23 mouse cellular contexts compared by ENCODE assay signal in the genomic region with DNA sequence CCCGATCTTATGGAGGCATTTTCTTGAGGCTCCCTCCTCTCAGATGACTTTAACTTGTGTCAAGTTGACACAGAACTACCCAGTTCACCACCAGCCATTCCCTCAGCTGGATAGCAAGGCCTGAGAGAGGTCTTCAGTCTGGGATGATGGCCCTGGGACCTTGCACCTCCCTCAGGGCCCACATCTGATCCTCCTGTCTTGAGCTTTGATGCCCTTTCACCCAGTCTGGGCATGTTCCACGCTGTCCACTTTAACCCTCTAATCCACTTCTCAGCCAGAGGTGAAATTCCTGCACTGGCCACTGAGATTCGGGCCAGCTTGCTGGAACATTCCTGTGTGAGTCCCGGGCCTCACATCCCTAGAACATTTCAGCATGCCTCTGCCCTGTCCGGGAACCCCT. TPM values are rescaled to one million over a fixed set of nuclear protein-coding genes. Genes with fewer than 3 reads are reported as not detected.
DNase-seq lines count a peak whose midpoint lies in the region; ATAC-seq and TF ChIP-seq lines count a peak whose summit lies in the region.
"Had no signal": no experiment of that assay in that cellular context is flagged by ENCODE, and none has a peak within 500 bp of the region (broad histone marks: within the 10 kb centered on the region; RNA-seq: fewer than 3 reads in every experiment).

No protein-coding gene starts in this region.

- WGBS in forebrain, embryonic 10.5 days: 78% methylated on average over 5 of the region's 5 CpGs
- 83% methylated on average over 5 of the region's 5 CpGs for WGBS in forebrain, embryonic 14.5 days
- 61% methylated on average over 5 of the region's 5 CpGs for WGBS in heart, embryonic 15.5 days
- WGBS in kidney, postnatal 0 days: 62% methylated on average over 5 of the region's 5 CpGs
- 79% methylated on average over 5 of the region's 5 CpGs for WGBS in limb, embryonic 10.5 days

- H3K27ac ChIP-seq in forebrain, embryonic 10.5 days: peak overlapping the region; percentile 26
- H3K27ac ChIP-seq in forebrain, embryonic 14.5 days (ENCODE audit: low read depth, low read length): no peak overlapping the region
- H3K27ac ChIP-seq in heart, embryonic 15.5 days: peak overlapping the region; percentile 14; the same call in 1 of the 2 replicates
- H3K27ac ChIP-seq in kidney, postnatal 0 days: peak overlapping the region; percentile 15; the same call in 1 of the 2 replicates
- H3K27ac ChIP-seq in brown adipose tissue, adult 24 weeks (replicated peaks; ENCODE audit: low read depth, low read length): peak overlapping the region; percentile 96
- H3K27ac ChIP-seq in limb, embryonic 10.5 days: no peak overlapping the region
- H3K27ac ChIP-seq: hindbrain, embryonic 12.5 days; limb, embryonic 13.5 days; liver, embryonic 14.5 days; neural tube, embryonic 12.5 days had no signal

- no peak for DNase-seq in forebrain, embryonic 10.5 days (ENCODE audit: extremely low spot score, low spot score)
- DNase-seq in forebrain, embryonic 14.5 days (ENCODE audit: low spot score): no peak
- no peak for DNase-seq in heart, postnatal 4 days
- DNase-seq in kidney, postnatal 0 days (ENCODE audit: low spot score): peak; percentile 35
- DNase-seq in kidney, postnatal 4 days: no peak
- DNase-seq in limb, embryonic 10.5 days (ENCODE audit: low spot score): no peak
- DNase-seq: adrenal gland, postnatal 25 days; cerebellum, adult 9-10 months; forebrain, postnatal 0 days; gastrocnemius, postnatal 36 days; layer of hippocampus, postnatal 36 days; lung, embryonic 14.5 days; lung, postnatal 36 days; midbrain, embryonic 14.5 days; right cerebral cortex, postnatal 14 days; spleen, adult 18-20 months had no signal

- no peak overlapping the region for H3K4me3 ChIP-seq in forebrain, embryonic 10.5 days
- H3K4me3 ChIP-seq in forebrain, embryonic 14.5 days (ENCODE audit: low read depth, low read length): no peak overlapping the region
- H3K4me3 ChIP-seq in heart, embryonic 15.5 days: no peak overlapping the region
- H3K4me3 ChIP-seq in kidney, postnatal 0 days (replicated peaks; ENCODE audit: low read depth, low read length): no peak overlapping the region
- H3K4me3 ChIP-seq in brown adipose tissue, adult 24 weeks (ENCODE audit: insufficient read depth, low read depth, low read length): no peak overlapping the region
- H3K4me3 ChIP-seq in limb, embryonic 10.5 days: no peak overlapping the region
- H3K4me3 ChIP-seq: hindbrain, embryonic 12.5 days; limb, embryonic 13.5 days; megakaryocyte, embryonic 14.5 days; neural tube, embryonic 12.5 days had no signal

- H3K27me3 ChIP-seq in forebrain, embryonic 10.5 days (ENCODE audit: poor library complexity, severe bottlenecking): no peaks in the 10 kb centered on the region
- H3K27me3 ChIP-seq in forebrain, embryonic 14.5 days (replicated peaks; ENCODE audit: control insufficient read depth, insufficient read depth, low read length): no peaks in the 10 kb centered on the region
- H3K27me3 ChIP-seq in heart, embryonic 15.5 days: no peaks in the 10 kb centered on the region
- H3K27me3 ChIP-seq in kidney, postnatal 0 days (ENCODE audit: insufficient read depth, low read length): no peaks in the 10 kb centered on the region
- no peaks in the 10 kb centered on the region for H3K27me3 ChIP-seq in limb, embryonic 10.5 days (ENCODE audit: low read depth, poor library complexity, severe bottlenecking)
- H3K27me3 ChIP-seq: hindbrain, embryonic 12.5 days; limb, embryonic 13.5 days; neural tube, embryonic 12.5 days had no signal

- no peak overlapping the region for H3K4me2 ChIP-seq in forebrain, embryonic 14.5 days (ENCODE audit: low read length)
- no peak overlapping the region for H3K4me2 ChIP-seq in heart, embryonic 15.5 days
- H3K4me2 ChIP-seq in kidney, postnatal 0 days (ENCODE audit: low read length): no peak overlapping the region
- H3K4me2 ChIP-seq: hindbrain, embryonic 12.5 days; limb, embryonic 13.5 days; lung, embryonic 14.5 days; neural tube, embryonic 12.5 days had no signal

- peaks cover 17% of the 10 kb centered on the region; the same call in 1 of the 2 replicates for H3K4me1 ChIP-seq in forebrain, embryonic 10.5 days
- H3K4me1 ChIP-seq in forebrain, embryonic 14.5 days (ENCODE audit: control insufficient read depth, insufficient read depth, low read length): no peaks in the 10 kb centered on the region
- H3K4me1 ChIP-seq in heart, embryonic 15.5 days (replicated peaks): peaks cover 25% of the 10 kb centered on the region
- H3K4me1 ChIP-seq in kidney, postnatal 0 days (replicated peaks; ENCODE audit: insufficient read depth, low read length): no peaks in the 10 kb centered on the region; the same call in 1 of the 2 replicates
- H3K4me1 ChIP-seq in brown adipose tissue, adult 24 weeks (ENCODE audit: control insufficient read depth, insufficient read depth, insufficient read length, low read length): peaks cover 8% of the 10 kb centered on the region
- peaks cover 18% of the 10 kb centered on the region for H3K4me1 ChIP-seq in limb, embryonic 10.5 days
- H3K4me1 ChIP-seq: hindbrain, embryonic 12.5 days; limb, embryonic 13.5 days; neural tube, embryonic 12.5 days had no signal

- no peak overlapping the region for H3K9ac ChIP-seq in forebrain, embryonic 14.5 days (ENCODE audit: low read length)
- H3K9ac ChIP-seq in heart, embryonic 15.5 days: no peak overlapping the region
- H3K9ac ChIP-seq in kidney, postnatal 0 days (ENCODE audit: low read depth, low read length): no peak overlapping the region
- H3K9ac ChIP-seq: forebrain, postnatal 0 days; hindbrain, embryonic 12.5 days; limb, embryonic 13.5 days; liver, embryonic 14.5 days; lung, embryonic 14.5 days; neural tube, embryonic 12.5 days had no signal

- no peak for TF ChIP-seq CTCF in kidney, postnatal 0 days (IDR thresholded peaks at IDR 0.05; ENCODE audit: low read depth)

- ATAC-seq in forebrain, embryonic 14.5 days: no peak
- ATAC-seq in heart, embryonic 15.5 days (replicated peaks; ENCODE audit: insufficient number of reproducible peaks, insufficient read depth, low FRiP score, low read depth): no peak
- ATAC-seq in kidney, postnatal 0 days (replicated peaks; ENCODE audit: low FRiP score, low read depth): no peak
- ATAC-seq: forebrain, postnatal 0 days had no signal

- H3K9me3 ChIP-seq in forebrain, embryonic 10.5 days: peaks cover 6% of the 10 kb centered on the region; the same call in 1 of the 2 replicates
- H3K9me3 ChIP-seq in forebrain, embryonic 14.5 days (replicated peaks; ENCODE audit: control insufficient read depth, low read length): no peaks in the 10 kb centered on the region
- no peaks in the 10 kb centered on the region for H3K9me3 ChIP-seq in heart, embryonic 15.5 days (replicated peaks)
- H3K9me3 ChIP-seq in kidney, postnatal 0 days (replicated peaks; ENCODE audit: low read length): no peaks in the 10 kb centered on the region
- H3K9me3 ChIP-seq in limb, embryonic 10.5 days (replicated peaks): 0 out of 2 replicates have a peak, but pooled peaks cover 3% of the 10 kb centered on the region
- H3K9me3 ChIP-seq: hindbrain, embryonic 12.5 days; neural tube, embryonic 12.5 days had no signal

- no peaks in the 10 kb centered on the region for H3K36me3 ChIP-seq in forebrain, embryonic 10.5 days (replicated peaks)
- H3K36me3 ChIP-seq in forebrain, embryonic 14.5 days (ENCODE audit: control insufficient read depth, insufficient read depth, low read length): no peaks in the 10 kb centered on the region
- no peaks in the 10 kb centered on the region for H3K36me3 ChIP-seq in heart, embryonic 15.5 days
- no peaks in the 10 kb centered on the region for H3K36me3 ChIP-seq in kidney, postnatal 0 days (ENCODE audit: insufficient read depth, low read length)
- H3K36me3 ChIP-seq in limb, embryonic 10.5 days: no peaks in the 10 kb centered on the region
- H3K36me3 ChIP-seq: hindbrain, embryonic 12.5 days; limb, embryonic 13.5 days; neural tube, embryonic 12.5 days had no signal

RNA-seq across cellular contexts. Expression of a gene that starts 17.3 kb away (rescaled TPM):
- polyA plus RNA-seq in forebrain, embryonic 10.5 days (2016; fragmentation: Nextera tagmentation; extraction: Ambion mirVana): 488 and 529 TPM in 2 replicates
- polyA plus RNA-seq in forebrain, embryonic 14.5 days (2014; fragmentation: Nextera tagmentation; extraction: Ambion mirVana): 117 and 118 TPM in 2 replicates
- 261 and 294 TPM in 2 replicates for polyA plus RNA-seq in heart, embryonic 15.5 days (2015; fragmentation: Nextera tagmentation; extraction: Ambion mirVana)
- total RNA-seq in heart, postnatal 4 days (2021): 10 to 100 TPM; 96.2 to 97.8 TPM
- 764 and 829 TPM in 2 replicates for polyA plus RNA-seq in kidney, postnatal 0 days (2015; fragmentation: Nextera tagmentation; extraction: Ambion mirVana)
- 75.0 and 78.1 TPM in 2 replicates for polyA plus RNA-seq in brown adipose tissue, adult 24 weeks (2012; ENCODE audit: insufficient read depth, insufficient read length, missing spikeins)
- polyA plus RNA-seq in limb, embryonic 10.5 days (2016; fragmentation: Nextera tagmentation; extraction: Ambion mirVana): 375 and 475 TPM in 2 replicates

RNA-seq across cellular contexts. Expression of a gene that starts 46.2 kb away (rescaled TPM):
- polyA plus RNA-seq in forebrain, embryonic 10.5 days (2016; fragmentation: Nextera tagmentation; extraction: Ambion mirVana): 10.3 and 11.4 TPM in 2 replicates
- 4.5 and 5.5 TPM in 2 replicates for polyA plus RNA-seq in forebrain, embryonic 14.5 days (2014; fragmentation: Nextera tagmentation; extraction: Ambion mirVana)
- 7.8 and 9.6 TPM in 2 replicates for polyA plus RNA-seq in heart, embryonic 15.5 days (2015; fragmentation: Nextera tagmentation; extraction: Ambion mirVana)
- total RNA-seq in heart, postnatal 4 days (2021): 1 to 10 TPM; 5.8 to 9.7 TPM
- 3.2 and 3.8 TPM in 2 replicates for polyA plus RNA-seq in kidney, postnatal 0 days (2015; fragmentation: Nextera tagmentation; extraction: Ambion mirVana)
- polyA plus RNA-seq in brown adipose tissue, adult 24 weeks (2012; ENCODE audit: insufficient read depth, insufficient read length, missing spikeins): 2.9 and 6.4 TPM in 2 replicates
- 6.4 and 7.3 TPM in 2 replicates for polyA plus RNA-seq in limb, embryonic 10.5 days (2016; fragmentation: Nextera tagmentation; extraction: Ambion mirVana)

Comparison
In these comparisons a context has a peak if more than half of its experiments do, and no peak if none do; other contexts are left out.
1. H3K27ac ChIP-seq: peak in forebrain, embryonic 10.5 days (single experiment), heart, embryonic 15.5 days (single experiment), kidney, postnatal 0 days (single experiment) and brown adipose tissue, adult 24 weeks (single experiment); none in forebrain, embryonic 14.5 days (single experiment) and limb, embryonic 10.5 days (single experiment).